In the genomic region with DNA sequence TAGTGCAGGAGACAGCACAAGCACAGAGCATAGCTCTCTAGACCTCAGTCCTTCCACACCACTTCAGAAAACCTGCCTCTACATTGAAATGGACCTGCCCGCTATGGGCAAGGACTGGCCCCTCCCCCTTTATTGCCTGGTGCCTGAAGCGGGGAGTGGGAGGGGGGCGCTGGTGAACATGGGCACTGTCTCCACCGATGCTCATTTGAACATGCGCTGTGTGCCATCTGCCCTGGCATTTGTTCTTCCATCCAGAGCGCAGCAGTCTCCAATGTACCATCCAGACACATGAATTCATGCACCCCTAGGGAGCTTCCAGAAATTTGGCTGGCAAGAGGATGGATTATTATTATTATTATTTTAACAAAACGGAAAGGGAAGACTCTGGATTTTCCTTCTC, we compare ENCODE assay signal across 24 mouse cellular contexts. TPM values are rescaled to one million over a fixed set of nuclear protein-coding genes. Genes with fewer than 3 reads are reported as not detected.
DNase-seq lines count a peak whose midpoint lies in the region; ATAC-seq and TF ChIP-seq lines count a peak whose summit lies in the region.
"Had no signal": no experiment of that assay in that cellular context is flagged by ENCODE, and none has a peak within 500 bp of the region (broad histone marks: within the 10 kb centered on the region; RNA-seq: fewer than 3 reads in every experiment).

No protein-coding gene starts in this region.

- H3K9me3 ChIP-seq in intestine, embryonic 16.5 days (ENCODE audit: control insufficient read depth, low read length), result no peaks in the 10 kb centered on the region
- no peaks in the 10 kb centered on the region for H3K9me3 ChIP-seq in intestine, postnatal 0 days (ENCODE audit: control insufficient read depth)
- H3K9me3 ChIP-seq in hindbrain, postnatal 0 days (ENCODE audit: low read length), result no peaks in the 10 kb centered on the region
- H3K9me3 ChIP-seq: heart, embryonic 10.5 days; limb, embryonic 12.5 days; liver, embryonic 12.5 days had no signal

- no peak overlapping the region for H3K27ac ChIP-seq in intestine, embryonic 16.5 days (ENCODE audit: low read length)
- no peak overlapping the region for H3K27ac ChIP-seq in intestine, postnatal 0 days (ENCODE audit: low read depth, low read length)
- no peak overlapping the region for H3K27ac ChIP-seq in hindbrain, postnatal 0 days
- H3K27ac ChIP-seq: heart, embryonic 10.5 days; limb, embryonic 12.5 days; liver, embryonic 12.5 days had no signal

- no peaks in the 10 kb centered on the region for H3K4me1 ChIP-seq in intestine, embryonic 16.5 days (ENCODE audit: control insufficient read depth, insufficient read depth, low read length)
- H3K4me1 ChIP-seq in intestine, postnatal 0 days (replicated peaks; ENCODE audit: control insufficient read depth, insufficient read depth, low read length), result no peaks in the 10 kb centered on the region
- H3K4me1 ChIP-seq in hindbrain, postnatal 0 days (ENCODE audit: insufficient read depth, low read length), result no peaks in the 10 kb centered on the region
- H3K4me1 ChIP-seq: limb, embryonic 12.5 days; liver, embryonic 12.5 days had no signal

- 0 out of 2 replicates have a peak, but pooled peaks have one; percentile 9 for ATAC-seq in intestine, embryonic 16.5 days
- no peak for ATAC-seq in intestine, postnatal 0 days
- ATAC-seq in hindbrain, postnatal 0 days, result peak; percentile 81
- ATAC-seq: liver, embryonic 12.5 days had no signal

- TF ChIP-seq CTCF in intestine, postnatal 0 days (IDR thresholded peaks at IDR 0.05; ENCODE audit: low read depth), result no peak
- 0 out of 2 replicates have a peak, but pooled peaks have one; percentile 3 for TF ChIP-seq CTCF in hindbrain, postnatal 0 days (IDR thresholded peaks at IDR 0.05; ENCODE audit: low read depth)

- 73% methylated on average over 7 of the region's 7 CpGs for WGBS in intestine, embryonic 16.5 days
- whole genome bisulfite sequencing in intestine, postnatal 0 days, result 84% methylated on average over 7 of the region's 7 CpGs
- WGBS in hindbrain, postnatal 0 days, result 48% methylated on average over 7 of the region's 7 CpGs

- no peak overlapping the region for H3K9ac ChIP-seq in intestine, embryonic 16.5 days (ENCODE audit: low read depth, low read length)
- H3K9ac ChIP-seq in intestine, postnatal 0 days (ENCODE audit: low read depth, low read length), result no peak overlapping the region
- no peak overlapping the region for H3K9ac ChIP-seq in hindbrain, postnatal 0 days (replicated peaks; ENCODE audit: low read length)
- H3K9ac ChIP-seq: limb, embryonic 12.5 days; liver, embryonic 12.5 days; lung, embryonic 14.5 days had no signal

- H3K27me3 ChIP-seq in intestine, embryonic 16.5 days (replicated peaks; ENCODE audit: control insufficient read depth, insufficient read depth, low read length), result no peaks in the 10 kb centered on the region
- no peaks in the 10 kb centered on the region for H3K27me3 ChIP-seq in intestine, postnatal 0 days (replicated peaks; ENCODE audit: control insufficient read depth, insufficient read depth, low read length)
- H3K27me3 ChIP-seq in hindbrain, postnatal 0 days (ENCODE audit: insufficient read depth, low read length), result no peaks in the 10 kb centered on the region
- H3K27me3 ChIP-seq: limb, embryonic 12.5 days had no signal

- no peak overlapping the region for H3K4me2 ChIP-seq in intestine, embryonic 16.5 days (ENCODE audit: low read depth, low read length)
- no peak overlapping the region for H3K4me2 ChIP-seq in intestine, postnatal 0 days (replicated peaks; ENCODE audit: low read depth)
- no peak overlapping the region for H3K4me2 ChIP-seq in hindbrain, postnatal 0 days (ENCODE audit: low read depth, low read length)
- H3K4me2 ChIP-seq: limb, embryonic 12.5 days; liver, embryonic 12.5 days; lung, embryonic 14.5 days had no signal

- H3K36me3 ChIP-seq in intestine, embryonic 16.5 days (ENCODE audit: control insufficient read depth, insufficient read depth, low read length), result no peaks in the 10 kb centered on the region
- H3K36me3 ChIP-seq in intestine, postnatal 0 days (ENCODE audit: control insufficient read depth, insufficient read depth), result no peaks in the 10 kb centered on the region
- H3K36me3 ChIP-seq in hindbrain, postnatal 0 days (ENCODE audit: insufficient read depth, low read length), result no peaks in the 10 kb centered on the region
- H3K36me3 ChIP-seq: heart, embryonic 10.5 days; limb, embryonic 12.5 days; liver, embryonic 12.5 days had no signal

- H3K4me3 ChIP-seq in intestine, embryonic 16.5 days (ENCODE audit: low read length), result no peak overlapping the region
- no peak overlapping the region for H3K4me3 ChIP-seq in intestine, postnatal 0 days (ENCODE audit: low read depth, low read length)
- H3K4me3 ChIP-seq in hindbrain, postnatal 0 days (ENCODE audit: low read length), result no peak overlapping the region
- H3K4me3 ChIP-seq: heart, embryonic 10.5 days; limb, embryonic 12.5 days; liver, embryonic 12.5 days; myocyte had no signal

- peak; percentile 79 to 85 for DNase-seq in cerebellum, postnatal 10 days
- DNase-seq in cerebellum, adult 11-12 months, result no peak
- peak; percentile 11 for DNase-seq in brain, adult 2 months (ENCODE audit: low read depth, low spot score)
- peak; percentile 61 for DNase-seq in hindbrain, postnatal 0 days (ENCODE audit: low spot score)
- DNase-seq in adrenal gland, adult 18-20 months (ENCODE audit: low spot score in 2 of 2), result no peak
- DNase-seq in adrenal gland, adult (ENCODE audit: inconsistent age in 2 of 2, low spot score in 1 of 2), result no peak
- DNase-seq: adrenal gland, postnatal 10 days; cerebellum, adult 11 months; kidney, adult 2 months; kidney, postnatal 14 days; lung, embryonic 14.5 days; lung, postnatal 36 days; thymus, postnatal 14 days had no signal

RNA-seq across cellular contexts. Expression of a gene that starts 14.2 kb away (rescaled TPM):
- 27.0 and 27.4 TPM in 2 replicates for polyA plus RNA-seq in intestine, embryonic 16.5 days (2015; fragmentation: Nextera tagmentation; extraction: Ambion mirVana)
- 45.4 and 46.6 TPM in 2 replicates for polyA plus RNA-seq in intestine, postnatal 0 days (2015; fragmentation: Nextera tagmentation; extraction: Ambion mirVana)
- 3.3 and 4.6 TPM in 2 replicates for total RNA-seq in hindbrain, postnatal 0 days (2014; rRNA removed)
- 3.5 and 3.7 TPM in 2 replicates for polyA plus RNA-seq in hindbrain, postnatal 0 days (2015; fragmentation: Nextera tagmentation; extraction: Ambion mirVana)
- 10 to 100 TPM; 12.2 to 16.7 TPM for total RNA-seq in adrenal gland, adult 18-20 months (2021)

RNA-seq across cellular contexts. Expression of a gene that starts 24.9 kb away (rescaled TPM):
- 15.4 and 16.6 TPM in 2 replicates for polyA plus RNA-seq in intestine, embryonic 16.5 days (2015; fragmentation: Nextera tagmentation; extraction: Ambion mirVana)
- 6.1 and 8.0 TPM in 2 replicates for polyA plus RNA-seq in intestine, postnatal 0 days (2015; fragmentation: Nextera tagmentation; extraction: Ambion mirVana)
- 3.1 and 4.1 TPM in 2 replicates for total RNA-seq in hindbrain, postnatal 0 days (2014; rRNA removed)
- 2.5 and 2.6 TPM in 2 replicates for polyA plus RNA-seq in hindbrain, postnatal 0 days (2015; fragmentation: Nextera tagmentation; extraction: Ambion mirVana)
- 10 to 100 TPM; 12.2 to 12.6 TPM for total RNA-seq in adrenal gland, adult 18-20 months (2021)

RNA-seq across cellular contexts. Expression of a gene that starts 47.4 kb away (rescaled TPM):
- not detected in 2 replicates for polyA plus RNA-seq in intestine, embryonic 16.5 days (2015; fragmentation: Nextera tagmentation; extraction: Ambion mirVana)
- polyA plus RNA-seq in intestine, postnatal 0 days (2015; fragmentation: Nextera tagmentation; extraction: Ambion mirVana), result not detected in 2 replicates
- not detected in 2 replicates for total RNA-seq in hindbrain, postnatal 0 days (2014; rRNA removed)
- polyA plus RNA-seq in hindbrain, postnatal 0 days (2015; fragmentation: Nextera tagmentation; extraction: Ambion mirVana), result not detected in 2 replicates
- not detected for total RNA-seq in adrenal gland, adult 18-20 months (2021)
- total RNA-seq: adrenal gland, postnatal 10 days; gastrocnemius, adult 18-20 months; megakaryocyte-erythroid progenitor cell, adult 5-6 weeks had no signal
- polyA plus RNA-seq: gonadal fat pad, adult 2 months; heart, embryonic 10.5 days; heart, postnatal 0 days; kidney, adult 2 months; limb, embryonic 12.5 days; liver, embryonic 12.5 days; lung, embryonic 14.5 days; myocyte; small intestine, adult 2 months had no signal

Comparison
In these comparisons a context has a peak if more than half of its experiments do, and no peak if none do; other contexts are left out.
1. DNase-seq: peak in cerebellum, postnatal 10 days (2 of 2), brain, adult 2 months (single experiment) and hindbrain, postnatal 0 days (single experiment); none in cerebellum, adult 11-12 months (single experiment), adrenal gland, adult 18-20 months (0 of 2) and adrenal gland, adult (0 of 2).